Mouse (Mus musculus) kidney, postnatal 25 days (tissue): ENCODE results near the gene Gm13889.

ENCODE experiments used
- DNase-seq, 2 experiments: peaks; one replicate each; pipeline ENCODE4 v3.0.0; 2021; ENCODE audit warnings: mixed read lengths in 2 of 2

Gm13889 gene

DNA sequence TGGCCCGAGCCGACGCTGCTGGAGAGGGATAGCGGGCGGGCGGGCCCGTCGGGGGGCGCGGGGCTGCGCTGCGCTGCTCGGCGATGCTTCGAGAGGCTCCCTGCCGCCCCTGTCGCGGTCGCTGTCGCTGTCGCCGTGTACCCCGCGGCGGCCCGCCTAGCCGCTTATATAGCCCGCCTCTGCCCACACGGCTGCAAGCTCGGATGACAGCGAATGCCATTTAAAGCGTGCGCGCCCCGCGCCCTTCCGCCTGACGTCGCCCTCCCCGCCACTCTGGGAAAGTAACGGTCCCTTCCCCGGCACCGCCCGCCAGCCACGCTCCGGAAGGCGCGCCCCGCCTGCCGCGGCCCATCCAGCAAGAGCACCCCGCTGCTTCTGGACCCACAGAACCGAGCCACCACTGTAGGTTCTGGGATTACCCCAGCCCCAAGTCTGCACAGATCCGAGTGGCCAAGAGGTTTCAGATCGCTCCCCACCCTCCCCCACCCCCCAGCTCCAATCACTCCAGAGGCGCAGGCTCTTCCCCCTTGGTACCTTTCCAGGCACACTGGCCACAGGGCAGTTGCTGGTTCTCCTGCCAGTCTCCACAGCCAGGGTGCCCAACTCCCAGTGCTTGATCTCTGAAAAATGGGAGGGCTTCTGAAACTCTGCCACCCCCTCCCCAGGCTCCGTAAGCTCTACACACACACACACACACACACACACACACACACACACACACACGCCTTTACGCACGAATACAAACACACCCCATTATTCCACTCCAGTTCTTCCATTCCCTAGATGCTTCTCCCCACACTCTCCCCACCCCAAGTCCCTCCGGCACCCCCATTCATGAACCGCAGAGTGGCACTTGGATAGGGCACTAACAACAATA lies at the start of gene Gm13889:
Gene Gm13889, minus strand, starts transcription at position 294 of the 877 bp plus-strand sequence.
- DNase-seq: peak; percentile 81 to 91

DNA sequence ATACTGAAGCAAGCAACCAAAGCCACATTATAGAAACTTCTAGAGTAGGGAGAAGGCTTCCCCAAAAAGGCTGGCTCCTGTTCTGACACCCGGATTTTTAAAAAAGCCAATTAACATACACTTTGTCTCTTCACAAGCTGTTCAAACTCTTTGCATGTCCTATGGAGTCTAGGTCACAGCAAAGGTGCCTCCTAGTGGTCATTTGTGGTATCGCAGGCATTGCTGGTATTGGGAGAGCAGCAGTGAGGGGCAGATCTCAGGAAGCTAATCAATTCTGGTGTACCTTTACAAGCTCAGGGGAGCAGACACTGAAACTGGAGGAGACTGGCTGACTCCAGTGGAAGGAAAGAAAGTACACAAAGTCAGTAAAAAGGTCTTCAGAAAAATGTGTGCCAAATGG lies 45.3 kb upstream of the Gm13889 start:
- peak; percentile 75 to 94 for DNase-seq

DNA sequence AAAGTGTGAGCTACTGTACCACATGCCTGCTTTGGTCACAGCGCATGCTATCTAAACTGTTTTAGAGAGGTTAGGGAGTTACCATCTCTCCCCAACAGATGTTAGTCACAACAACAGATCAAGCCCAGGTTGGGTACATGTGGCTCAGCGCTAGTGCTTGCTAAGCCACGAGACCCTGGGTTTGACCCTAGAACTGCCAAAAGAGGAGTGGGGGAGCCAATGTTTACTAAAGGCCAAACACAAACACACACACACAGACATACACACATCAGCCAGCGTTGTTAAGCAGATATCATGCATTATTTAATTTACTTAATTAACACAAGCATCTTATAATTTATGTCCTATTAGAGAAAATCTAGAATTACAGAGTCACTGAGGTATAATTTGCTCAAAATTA lies 44.9 kb upstream of the Gm13889 start:
- no peak for DNase-seq

DNA sequence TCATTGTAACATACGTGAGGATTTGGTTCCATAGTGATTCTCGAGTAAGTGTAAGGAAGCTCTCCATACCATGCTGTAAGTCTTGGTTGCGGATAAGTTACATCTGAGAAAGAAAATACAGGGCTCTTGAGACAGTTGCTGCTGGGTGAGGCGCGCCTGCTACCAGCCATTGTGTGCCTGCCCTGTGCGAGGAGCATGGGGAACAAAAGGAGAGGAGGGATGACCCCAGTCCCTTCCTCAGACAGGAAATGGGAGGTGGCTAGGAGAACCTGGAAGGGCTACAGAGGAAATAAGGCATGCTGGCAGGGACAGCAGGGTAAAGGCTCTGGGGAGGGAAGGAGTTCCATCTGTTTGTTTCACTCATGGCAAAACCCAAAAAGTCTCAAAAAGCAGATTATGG lies 44.4 kb upstream of the Gm13889 start:
- peak; percentile 29 to 68 for DNase-seq

DNA sequence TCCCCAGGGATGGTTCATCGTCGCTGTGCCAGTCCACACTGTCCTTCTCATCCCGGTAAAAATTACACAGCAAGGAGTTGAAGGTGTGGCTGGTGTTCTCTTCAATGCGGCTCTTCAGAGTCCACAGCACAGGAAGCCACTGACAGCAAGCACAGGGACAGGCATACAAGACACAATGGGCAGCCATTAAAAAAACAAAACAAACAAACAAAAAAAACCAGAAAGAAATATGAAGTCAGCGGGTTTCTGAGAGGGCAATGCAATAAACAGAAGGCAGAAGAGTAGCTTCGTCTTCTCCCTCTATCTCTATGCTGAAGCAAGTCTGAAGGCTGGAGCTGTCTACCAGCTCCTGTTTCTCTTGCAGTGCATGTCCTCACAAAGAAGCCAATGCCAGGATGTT lies 39.3 kb upstream of the Gm13889 start, which contains the start of gene Gm27027:
Gene Gm27027, minus strand, starts transcription at position 101 of the 400 bp plus-strand sequence.
- peak in 1 of 2 experiments; percentile 46 for DNase-seq

DNA sequence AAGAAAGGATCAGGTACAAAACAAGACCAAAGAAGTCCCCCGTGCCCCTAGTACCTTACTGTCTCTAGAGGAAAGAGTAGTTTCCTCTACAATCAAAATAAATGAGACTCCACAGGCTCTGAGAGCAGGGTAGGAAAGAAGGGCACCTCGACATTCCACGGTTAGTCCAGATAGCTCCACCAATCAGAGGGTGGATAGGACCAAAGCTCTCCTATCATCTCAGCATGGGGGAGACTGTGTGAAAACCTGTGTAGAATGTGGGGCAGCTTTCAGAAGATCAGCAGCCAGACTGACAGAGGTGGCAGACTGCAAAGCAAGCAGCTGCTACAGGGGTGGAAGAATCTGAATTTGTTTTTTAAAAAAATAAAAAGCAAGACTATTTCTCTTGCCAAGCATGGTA lies 35.8 kb upstream of the Gm13889 start:
- no peak for DNase-seq

DNA sequence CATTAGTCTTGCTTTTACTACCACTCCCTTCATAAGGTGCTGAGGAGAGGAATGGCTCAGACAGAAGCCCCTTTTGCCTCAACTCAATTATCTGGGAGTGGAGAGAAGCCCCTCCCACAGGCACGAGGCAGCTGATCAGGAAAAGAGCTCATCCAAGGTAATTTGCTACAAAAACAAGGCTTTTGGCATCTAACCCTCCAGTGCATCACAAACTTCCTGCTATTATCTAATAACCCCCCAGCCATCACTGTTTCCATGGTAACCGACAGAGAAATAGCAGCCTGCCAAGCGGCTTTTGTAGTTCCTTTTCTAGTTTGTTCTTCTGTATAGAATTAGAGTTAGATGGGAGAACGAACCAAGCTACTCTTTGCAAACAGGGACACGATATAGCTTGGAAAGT lies 35.3 kb upstream of the Gm13889 start:
- peak; percentile 73 to 76 for DNase-seq

DNA sequence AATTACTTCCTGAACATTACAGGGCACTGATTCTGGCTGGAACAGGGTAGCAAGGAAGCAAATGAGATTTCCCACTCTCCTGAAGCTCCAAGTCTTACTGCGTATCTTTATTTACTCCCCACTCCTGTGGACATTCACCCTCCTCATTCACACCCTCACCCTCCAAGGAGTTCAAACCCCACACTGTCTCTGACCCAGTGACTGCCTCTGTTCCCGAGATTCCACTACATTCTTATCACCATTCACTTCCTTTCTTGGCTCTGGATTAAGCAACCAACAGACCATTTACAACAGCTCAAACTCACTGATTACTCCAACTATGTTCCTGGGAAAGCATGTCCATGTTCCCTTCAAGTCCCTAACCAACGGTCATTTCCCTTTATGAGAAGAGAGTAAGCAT lies 34.3 kb upstream of the Gm13889 start:
- no peak for DNase-seq

DNA sequence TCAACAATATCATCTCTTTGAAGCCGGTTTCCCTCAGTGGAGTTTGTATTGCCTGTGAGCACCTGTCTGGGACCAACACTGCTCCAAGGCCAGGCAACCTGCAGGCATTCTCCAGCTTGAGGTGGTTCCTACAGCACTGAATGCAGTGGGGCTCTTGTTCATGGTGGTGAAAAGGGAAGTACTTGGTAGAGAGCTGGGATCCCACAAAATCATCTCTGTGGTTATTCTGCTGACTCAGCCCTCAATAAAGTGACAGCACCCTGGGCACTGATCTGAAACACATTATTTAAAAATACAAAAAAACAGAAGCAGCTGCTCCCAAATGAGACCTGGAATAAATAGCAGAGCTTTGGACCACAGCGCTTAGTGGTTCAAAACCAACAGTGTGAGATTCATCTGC lies 31.4 kb upstream of the Gm13889 start:
- DNase-seq: no peak

DNA sequence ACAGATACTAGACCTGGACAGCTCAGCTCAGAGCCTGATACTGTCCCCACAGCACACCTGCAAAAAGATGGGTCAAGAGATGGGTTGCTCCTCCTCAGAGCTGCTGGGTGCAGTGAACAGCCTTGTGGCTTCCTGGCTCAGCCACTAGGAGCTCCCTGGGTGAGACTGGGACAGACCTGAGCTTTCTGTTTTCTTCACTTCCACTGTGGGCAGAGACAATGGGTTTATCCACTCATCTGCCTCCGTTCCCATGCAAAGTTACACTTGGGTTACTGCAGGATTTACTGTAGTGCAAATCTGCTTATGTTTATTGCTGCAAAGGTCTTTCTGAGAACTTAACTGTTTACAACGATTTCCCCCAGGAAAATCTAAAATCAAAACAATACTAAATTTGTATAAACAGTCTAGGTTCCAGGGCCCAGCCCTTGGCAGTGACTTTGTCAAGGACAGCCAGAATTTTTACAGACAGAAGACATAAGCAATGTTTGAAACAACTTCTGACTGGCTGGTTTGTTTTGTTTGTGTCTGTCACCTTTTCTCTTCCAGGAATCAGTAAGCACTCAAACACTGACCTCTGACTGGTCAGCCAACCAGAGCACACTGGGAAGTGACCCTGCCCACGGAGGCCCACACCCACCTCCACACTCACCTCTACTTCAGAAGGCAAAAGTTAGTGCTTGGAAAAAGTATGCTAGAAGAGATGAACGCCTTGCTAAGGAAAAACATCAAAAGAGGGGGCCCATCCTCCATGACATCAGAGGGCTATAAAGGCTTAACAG lies 25.6 kb upstream of the Gm13889 start:
- no peak for DNase-seq

DNA sequence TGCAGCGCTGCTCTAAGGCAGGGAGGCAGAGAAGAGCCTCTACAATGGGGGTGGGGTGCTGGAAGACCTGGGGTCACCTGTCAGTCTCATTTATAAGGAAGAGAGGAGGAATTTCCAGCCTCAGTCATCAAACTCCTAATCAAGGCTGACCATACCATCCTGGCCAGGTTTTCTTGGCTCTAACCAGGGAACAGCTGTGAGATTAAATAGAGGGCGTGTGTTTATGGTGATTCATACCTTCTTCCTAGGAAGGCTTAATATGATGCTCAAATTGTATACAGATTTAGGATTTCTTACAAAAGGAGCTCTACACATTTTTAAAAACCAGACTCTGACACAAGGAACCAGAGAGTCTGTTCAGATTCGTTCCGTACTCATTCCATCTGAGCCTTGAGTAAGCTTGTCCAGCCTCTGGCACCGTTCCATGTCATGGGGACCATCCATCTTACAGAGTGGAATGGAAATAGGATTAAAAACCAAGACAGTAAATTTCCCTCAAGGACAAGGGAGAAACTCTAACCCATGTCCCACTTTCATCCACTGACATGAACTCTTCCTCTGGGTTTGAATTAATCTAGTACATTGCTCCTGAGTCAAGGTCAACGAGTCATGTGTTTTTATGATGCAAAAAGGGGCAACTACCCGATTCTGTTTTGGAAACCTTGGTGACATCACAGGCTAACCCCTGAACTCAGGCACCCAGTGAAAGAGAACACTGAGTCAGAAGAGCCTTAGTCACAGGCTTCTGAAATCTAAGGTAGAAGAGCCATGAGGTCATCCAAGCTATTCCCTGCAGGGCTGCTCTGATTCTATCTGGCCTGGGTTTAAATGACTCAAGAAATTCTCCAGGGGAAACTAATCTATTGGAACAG lies 22.5 kb upstream of the Gm13889 start:
- no peak for DNase-seq

DNA sequence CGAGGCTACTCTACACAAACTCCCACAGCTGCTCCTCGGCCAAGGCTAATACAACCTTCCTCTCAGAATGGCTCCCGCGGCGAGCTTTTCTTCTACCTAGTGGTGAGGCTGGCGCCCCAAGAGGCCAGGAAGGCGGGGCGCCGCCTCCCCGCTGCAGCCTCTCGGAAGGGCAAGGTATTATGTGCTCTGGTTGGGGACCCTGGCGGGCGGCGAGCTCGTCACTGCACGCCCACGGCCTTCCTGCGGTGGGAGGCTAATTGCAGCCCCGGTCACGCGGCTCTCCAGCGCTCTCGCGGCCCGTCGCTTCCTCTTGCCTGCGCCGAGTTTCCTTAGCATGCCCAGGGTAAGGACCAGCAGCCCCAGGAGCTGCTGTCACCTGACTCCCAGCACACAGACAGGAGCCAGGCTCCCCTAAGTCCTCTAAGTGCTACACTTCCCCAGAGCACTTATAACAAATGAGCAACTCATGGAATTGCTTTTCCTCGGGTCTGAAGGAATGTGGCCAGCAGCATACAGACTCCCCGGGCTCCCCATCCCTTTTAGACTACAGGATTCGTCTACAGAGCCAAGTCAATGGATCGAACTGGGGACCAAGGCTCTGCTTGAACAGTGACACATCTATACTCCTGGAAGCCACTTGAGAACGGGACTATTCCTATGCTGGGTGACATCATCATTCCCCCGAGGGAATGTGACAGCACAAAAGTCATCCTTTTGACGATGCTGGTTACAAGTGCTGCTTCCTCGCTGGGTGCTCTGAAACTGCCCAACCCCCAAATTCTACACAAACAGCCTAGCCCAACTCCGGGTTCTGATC lies 19.6 kb upstream of the Gm13889 start:
- DNase-seq: peak; percentile 63 to 81

DNA sequence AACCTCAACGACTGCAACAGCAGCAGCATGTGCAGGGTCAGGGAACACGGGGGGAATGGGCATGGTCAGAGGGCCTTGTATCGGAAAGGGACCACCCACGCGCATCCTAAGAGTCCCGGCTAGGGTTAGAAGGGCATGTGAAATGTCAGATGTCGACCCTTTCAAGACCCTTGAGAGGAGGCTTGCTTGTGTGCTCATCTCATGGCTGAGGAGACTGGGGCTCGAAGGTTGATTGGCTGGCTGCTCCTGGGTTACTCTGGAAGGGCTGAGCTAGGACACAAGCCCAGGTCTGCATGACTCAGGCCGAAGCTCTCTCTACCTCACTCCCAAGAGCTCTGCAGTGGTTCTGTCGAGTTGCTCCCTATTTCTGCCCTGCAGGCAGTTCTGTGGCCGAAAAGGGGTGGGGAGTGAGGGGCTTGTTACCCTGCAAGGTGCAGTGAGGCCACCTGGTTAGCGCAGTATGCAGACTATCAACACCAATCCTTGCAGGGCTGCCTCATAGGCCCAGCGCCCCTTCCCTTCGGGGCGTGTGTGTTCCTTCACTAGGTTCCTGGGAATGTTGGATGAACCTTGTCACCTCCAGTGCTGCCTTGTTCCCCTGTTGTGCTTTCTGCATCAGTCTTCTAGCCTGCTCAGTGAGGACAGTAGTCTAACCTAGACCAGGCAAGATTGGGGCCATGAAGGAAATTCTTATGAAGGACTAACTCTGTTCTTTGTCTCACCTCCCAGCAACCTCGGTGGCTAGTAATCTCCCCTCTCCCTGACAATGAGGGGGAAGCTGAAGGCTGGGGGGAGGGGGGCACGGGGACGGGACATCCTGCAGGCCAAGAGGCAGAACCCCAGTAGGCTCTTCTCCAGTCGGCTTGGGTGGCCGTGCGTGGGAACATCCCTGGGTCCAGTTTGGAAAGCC lies 18.8 kb upstream of the Gm13889 start:
- DNase-seq: no peak

DNA sequence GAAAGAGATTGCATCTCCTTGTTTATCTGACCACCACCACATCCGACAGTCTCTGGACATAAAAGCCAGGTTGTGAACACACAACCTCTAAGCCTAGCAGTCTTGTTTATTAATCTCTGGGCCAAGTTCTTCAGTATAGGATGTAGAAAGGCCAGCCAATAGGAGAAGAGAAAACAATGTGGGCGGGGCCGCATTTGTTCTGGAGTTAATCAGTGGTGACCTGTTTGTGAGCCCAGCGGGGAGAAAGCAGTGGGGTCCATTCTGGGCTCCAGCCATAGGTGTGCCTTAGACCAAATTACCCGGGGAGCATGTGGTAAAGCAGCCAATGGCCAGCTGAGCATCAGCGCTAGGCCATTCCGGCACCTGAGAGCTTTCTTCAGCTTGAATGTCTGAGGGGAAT lies 18.0 kb upstream of the Gm13889 start:
- DNase-seq: no peak

DNA sequence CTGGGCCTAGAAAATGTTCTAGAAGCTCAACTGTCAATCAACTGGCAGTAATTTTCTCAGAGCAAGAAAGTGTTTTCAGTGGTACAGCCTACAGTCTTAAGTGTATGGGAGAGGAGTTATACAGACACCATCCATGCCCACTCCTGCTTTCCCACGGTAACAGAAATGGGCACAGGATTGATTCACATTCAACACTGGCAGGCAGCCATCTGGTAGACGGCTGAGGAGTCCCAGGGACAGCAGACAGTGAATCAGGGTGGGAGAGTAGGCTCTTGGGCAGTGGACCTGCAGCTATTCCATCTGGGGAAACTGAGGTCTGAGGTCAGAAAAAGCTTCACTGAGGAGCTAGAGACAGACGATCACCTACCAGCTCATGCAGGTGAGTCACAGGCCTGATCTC lies 14.6 kb upstream of the Gm13889 start:
- no peak for DNase-seq

DNA sequence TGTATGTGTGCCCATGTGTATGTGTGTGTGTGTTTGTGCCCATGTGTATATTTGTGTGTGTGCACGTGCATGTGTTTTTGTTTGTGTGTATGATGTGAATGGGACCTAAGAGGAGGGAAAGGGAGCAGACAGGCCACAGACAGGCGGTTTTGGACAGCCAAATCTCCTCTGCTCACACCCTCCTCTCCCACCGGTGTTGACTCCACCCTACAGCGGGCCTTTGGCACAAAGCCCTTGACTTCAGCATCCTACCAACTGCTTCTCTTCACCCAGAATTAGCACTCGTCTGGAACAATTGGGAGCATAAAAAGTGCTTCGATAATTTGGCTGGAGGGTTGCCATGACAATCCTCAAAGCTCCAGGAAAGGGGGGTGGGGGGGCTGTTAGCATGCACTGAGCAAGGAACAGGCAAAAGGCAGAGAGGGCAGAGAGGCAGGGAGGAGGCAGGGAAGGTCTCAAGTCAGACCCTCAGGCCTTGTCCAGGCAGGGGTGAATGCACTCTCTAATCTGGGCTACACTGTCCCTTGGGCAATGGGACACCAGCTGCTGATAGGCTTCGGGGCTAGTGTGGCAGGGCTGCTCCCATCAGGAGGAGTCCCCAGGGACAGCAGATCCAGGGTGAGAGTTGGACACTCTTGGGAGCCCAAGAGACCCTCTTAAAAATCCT lies 7.6 kb upstream of the Gm13889 start:
- no peak for DNase-seq

DNA sequence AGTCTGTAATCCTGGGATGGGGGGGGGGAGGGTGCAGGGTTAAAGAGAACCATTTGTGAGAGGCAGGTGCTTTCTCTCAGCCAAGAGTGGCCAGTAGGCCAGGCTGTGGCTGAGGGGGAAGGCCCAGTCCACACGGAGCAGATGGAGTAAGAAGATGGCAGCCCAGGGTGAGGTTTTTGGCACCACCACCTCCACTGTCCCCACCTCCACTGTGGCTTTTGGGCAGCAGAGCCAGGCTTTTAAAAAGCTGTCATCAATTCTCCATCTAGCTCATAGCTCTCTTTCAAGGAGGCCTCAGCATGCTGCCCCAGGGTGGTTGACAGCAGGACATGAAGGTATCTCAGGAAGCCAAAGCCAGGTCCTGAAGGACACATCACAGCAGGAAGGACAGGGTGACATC lies 6.8 kb upstream of the Gm13889 start:
- DNase-seq: no peak

DNA sequence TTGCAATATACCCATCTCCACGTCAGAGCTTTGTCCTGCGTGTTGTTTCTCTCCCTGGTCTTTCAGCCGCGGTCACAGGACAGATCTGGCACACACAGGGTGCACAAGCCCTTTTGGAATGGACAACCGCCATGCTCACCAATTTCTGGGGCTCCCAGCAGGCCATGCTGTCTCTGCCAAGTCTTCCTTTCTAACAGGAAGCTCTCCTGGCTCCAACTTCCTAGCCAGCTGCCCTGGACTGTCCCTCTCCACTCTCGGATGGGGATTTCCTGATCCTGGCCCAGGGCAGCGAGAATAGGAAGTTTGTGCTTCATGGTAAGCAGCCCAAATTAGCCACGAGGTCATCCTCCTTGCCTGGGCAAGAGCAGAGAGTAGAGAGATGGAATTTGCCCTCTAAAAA lies 4.7 kb upstream of the Gm13889 start:
- DNase-seq: peak; percentile 60 to 82

DNA sequence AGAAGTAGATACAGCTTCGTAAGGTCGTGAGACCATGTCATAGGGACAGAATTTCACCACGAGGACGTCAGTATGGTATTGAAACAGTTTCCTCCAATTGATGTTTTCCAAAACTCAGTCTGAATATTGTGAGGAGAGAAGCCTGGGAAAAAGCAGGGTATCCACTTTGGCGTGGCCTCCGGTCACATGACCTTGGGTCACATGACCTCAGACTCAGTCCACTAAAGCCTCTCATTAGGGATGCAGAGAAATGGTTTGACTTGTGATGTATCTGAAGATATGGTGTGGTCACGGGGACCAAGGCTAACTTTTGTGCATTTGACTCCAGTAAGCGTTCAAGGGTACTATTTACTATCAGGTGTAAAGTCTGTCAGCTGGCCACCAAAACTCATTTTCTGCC lies 2.3 kb upstream of the Gm13889 start:
- DNase-seq: no peak

DNA sequence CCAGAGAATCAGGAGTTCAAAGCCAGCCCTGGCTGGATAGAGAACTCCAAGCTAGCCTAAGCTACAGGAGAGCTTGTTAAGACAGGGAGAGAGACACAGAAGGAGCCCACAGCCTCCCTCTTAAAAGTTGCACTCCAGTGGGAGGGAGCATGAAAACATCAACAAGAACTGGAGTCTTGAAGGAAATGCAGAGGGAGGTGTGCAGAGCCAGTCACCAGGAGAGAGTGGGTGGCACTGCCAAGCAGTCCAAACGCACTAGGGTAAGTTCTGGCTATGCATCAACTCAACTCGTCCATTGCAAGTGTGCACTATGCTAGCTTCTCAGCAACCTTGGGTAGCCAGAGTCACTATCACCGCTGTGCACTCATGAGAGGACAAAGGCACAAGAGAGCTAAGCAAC lies 1.2 kb upstream of the Gm13889 start:
- no peak for DNase-seq
